Mouse (Mus musculus) CH12.LX (cell line): ENCODE measurements around the gene Slc38a10.

Experiments used
- CHD1 ChIP-seq: IDR thresholded peaks from 2 replicates; pipeline ENCODE4 v1.6.1; 2012; ENCODE audit warnings: low read depth, low read length, improper control_type of control experiment, inconsistent platforms
- CHD2 ChIP-seq: IDR thresholded peaks from 2 replicates; pipeline ENCODE4 v1.6.1; 2011; ENCODE audit warnings: low read length, improper control_type of control experiment
- CTCF ChIP-seq, 2 experiments: IDR thresholded peaks in 1 of 2; conservative IDR thresholded peaks in 1 of 2; 2 replicates each; pipeline ENCODE4 v1.5.1; 2011 to 2012; ENCODE audit warnings: low read depth in 2 of 2, low read length in 2 of 2, improper control_type of control experiment in 1 of 2, inconsistent platforms in 1 of 2, mild to moderate bottlenecking in 1 of 2, moderate library complexity in 1 of 2
- E2F4 ChIP-seq: IDR thresholded peaks from 2 replicates; pipeline ENCODE4 v1.6.1; 2011; ENCODE audit warnings: low read depth, low read length, improper control_type of control experiment; ENCODE audit not compliant: insufficient replicate concordance
- EP300 ChIP-seq: IDR thresholded peaks from 2 replicates; pipeline ENCODE4 v1.6.1; 2011; ENCODE audit warnings: low read length, improper control_type of control experiment
- GABPA ChIP-seq: IDR thresholded peaks from 2 replicates; pipeline ENCODE4 v1.6.1; 2012; ENCODE audit warnings: low read depth, low read length, improper control_type of control experiment, inconsistent platforms; ENCODE audit not compliant: insufficient replicate concordance
- MAFK ChIP-seq: IDR thresholded peaks from 2 replicates; pipeline ENCODE4 v1.6.1; 2011; ENCODE audit warnings: low read length, improper control_type of control experiment; ENCODE audit not compliant: insufficient replicate concordance
- MXI1 ChIP-seq: IDR thresholded peaks from 2 replicates; pipeline ENCODE4 v1.6.1; 2011; ENCODE audit warnings: mild to moderate bottlenecking, low read depth, low read length, improper control_type of control experiment
- POLR2A ChIP-seq: IDR thresholded peaks from 2 replicates; pipeline ENCODE4 v1.6.1; 2011; ENCODE audit warnings: low read depth, mild to moderate bottlenecking, improper control_type of control experiment, low read length
- POLR2AphosphoS2 ChIP-seq: IDR thresholded peaks from 2 replicates; pipeline ENCODE4 v1.6.1; 2011; ENCODE audit warnings: low read depth, low read length, improper control_type of control experiment
- RAD21 ChIP-seq: IDR thresholded peaks from 2 replicates; pipeline ENCODE4 v1.6.1; 2011; ENCODE audit warnings: low read depth, mild to moderate bottlenecking, low read length, improper control_type of control experiment, moderate library complexity
- SIN3A ChIP-seq: IDR thresholded peaks from 2 replicates; pipeline ENCODE4 v1.6.1; 2012; ENCODE audit warnings: low read length, improper control_type of control experiment, inconsistent platforms
- USF1 ChIP-seq: IDR thresholded peaks from 2 replicates; pipeline ENCODE4 v1.6.1; 2014; ENCODE audit warnings: low read depth, mild to moderate bottlenecking, inconsistent platforms, low read length, improper control_type of control experiment

GRCm38 (mm10) chr11:120090661-120091060 lies 60.5 kb downstream of the Slc38a10 start:
- TF ChIP-seq CTCF (conservative IDR thresholded peaks at IDR 0.05 in 1 of 2, IDR thresholded peaks at IDR 0.05 in 1 of 2; ENCODE audit: low read depth in 2 of 2, low read length in 2 of 2) (no peak), USF1 (no peak), GABPA (no peak), POLR2AphosphoS2 (no peak), RAD21 (no peak), MAFK (no peak), POLR2A (no peak), EP300 (no peak), SIN3A (no peak), CHD1 (no peak), E2F4 (no peak), MXI1 (no peak), CHD2 (no peak)
